ENCODE assay signal across 8 mouse cellular contexts in genomic region chr11:80142872-80143271, GRCm38 (mm10). TPM values are rescaled to one million over a fixed set of nuclear protein-coding genes. Genes with fewer than 3 reads are reported as not detected.
DNase-seq lines count a peak whose midpoint lies in the region; ATAC-seq and TF ChIP-seq lines count a peak whose summit lies in the region.
"Had no signal": no experiment of that assay in that cellular context is flagged by ENCODE, and none has a peak within 500 bp of the region (broad histone marks: within the 10 kb centered on the region; RNA-seq: fewer than 3 reads in every experiment).

No protein-coding gene starts in this region.

- peaks cover 22% of the 10 kb centered on the region for H3K36me3 ChIP-seq in megakaryocyte, embryonic 14.5 days (replicated peaks; ENCODE audit: low read length)
- no peaks in the 10 kb centered on the region for H3K36me3 ChIP-seq in forebrain, embryonic 15.5 days
- H3K36me3 ChIP-seq in liver, embryonic 13.5 days = peaks cover 26% of the 10 kb centered on the region
- no peaks in the 10 kb centered on the region for H3K36me3 ChIP-seq in stomach, postnatal 0 days (ENCODE audit: control insufficient read depth, insufficient read depth, low read length)

- peak overlapping the region; percentile 74 for H3K4me2 ChIP-seq in forebrain, embryonic 15.5 days (replicated peaks)
- peak overlapping the region; percentile 87 for H3K4me2 ChIP-seq in liver, embryonic 13.5 days
- H3K4me2 ChIP-seq in stomach, postnatal 0 days (replicated peaks; ENCODE audit: low read depth) = peak overlapping the region; percentile 83

- WGBS in forebrain, embryonic 15.5 days = 50% methylated on average over 8 of the region's 8 CpGs
- WGBS in liver, embryonic 13.5 days (ENCODE audit: insufficient replicate concordance) = 51% methylated on average over 8 of the region's 8 CpGs
- WGBS in stomach, postnatal 0 days = 44% methylated on average over 8 of the region's 8 CpGs

- peaks cover 66% of the 10 kb centered on the region for H3K4me1 ChIP-seq in megakaryocyte, embryonic 14.5 days
- H3K4me1 ChIP-seq in forebrain, embryonic 15.5 days = peaks cover 23% of the 10 kb centered on the region
- peaks cover 52% of the 10 kb centered on the region for H3K4me1 ChIP-seq in liver, embryonic 13.5 days (replicated peaks)
- H3K4me1 ChIP-seq in stomach, postnatal 0 days (replicated peaks; ENCODE audit: control insufficient read depth, insufficient read depth) = no peaks in the 10 kb centered on the region

- no peaks in the 10 kb centered on the region for H3K27me3 ChIP-seq in megakaryocyte, embryonic 14.5 days (replicated peaks)
- no peaks in the 10 kb centered on the region for H3K27me3 ChIP-seq in forebrain, embryonic 15.5 days
- no peaks in the 10 kb centered on the region for H3K27me3 ChIP-seq in liver, embryonic 13.5 days
- H3K27me3 ChIP-seq in stomach, postnatal 0 days (ENCODE audit: control insufficient read depth, insufficient read depth, low read length) = no peaks in the 10 kb centered on the region

- H3K4me3 ChIP-seq in megakaryocyte, embryonic 14.5 days (replicated peaks) = peak overlapping the region; percentile 94
- peak overlapping the region; percentile 72 for H3K4me3 ChIP-seq in forebrain, embryonic 15.5 days
- peak overlapping the region; percentile 73 for H3K4me3 ChIP-seq in liver, embryonic 13.5 days (replicated peaks)
- H3K4me3 ChIP-seq in stomach, postnatal 0 days (ENCODE audit: low read depth, low read length) = no peak overlapping the region

- peak overlapping the region; percentile 82; the same call in 1 of the 2 replicates for H3K9ac ChIP-seq in forebrain, embryonic 15.5 days (replicated peaks)
- peak overlapping the region; percentile 81 for H3K9ac ChIP-seq in liver, embryonic 13.5 days
- H3K9ac ChIP-seq in stomach, postnatal 0 days (ENCODE audit: low read length) = no peak overlapping the region

- H3K9me3 ChIP-seq in megakaryocyte, embryonic 14.5 days = no peaks in the 10 kb centered on the region
- H3K9me3 ChIP-seq in forebrain, embryonic 15.5 days = no peaks in the 10 kb centered on the region
- no peaks in the 10 kb centered on the region for H3K9me3 ChIP-seq in liver, embryonic 13.5 days (replicated peaks)
- H3K9me3 ChIP-seq in stomach, postnatal 0 days (ENCODE audit: control insufficient read depth, low read length) = no peaks in the 10 kb centered on the region

- no peak overlapping the region for H3K27ac ChIP-seq in forebrain, embryonic 15.5 days (replicated peaks)
- H3K27ac ChIP-seq in liver, embryonic 13.5 days = no peak overlapping the region
- H3K27ac ChIP-seq in stomach, postnatal 0 days (replicated peaks) = no peak overlapping the region

- no peak for ATAC-seq in megakaryocyte, adult 5-6 weeks (ENCODE audit: poor library complexity, severe bottlenecking)
- no peak for ATAC-seq in forebrain, embryonic 15.5 days (replicated peaks)
- ATAC-seq in liver, embryonic 13.5 days (ENCODE audit: low read depth) = no peak
- peak; percentile 32; the same call in 1 of the 2 replicates for ATAC-seq in stomach, postnatal 0 days (ENCODE audit: low FRiP score, low TSS enrichment)
- ATAC-seq in cerebellum, adult (ENCODE audit: insufficient number of reproducible peaks, low FRiP score, low TSS enrichment) = no peak

- no peak for DNase-seq in liver, embryonic 13.5 days
- peak; percentile 64 for DNase-seq in stomach, postnatal 0 days (ENCODE audit: low spot score)
- no peak for DNase-seq in layer of hippocampus, adult 9-10 months (ENCODE audit: low spot score)
- DNase-seq: left cerebral cortex, postnatal 4 days had no signal

- no peak for TF ChIP-seq CTCF in stomach, postnatal 0 days (IDR thresholded peaks at IDR 0.05; ENCODE audit: low read depth)

- TF ChIP-seq EP300 in stomach, postnatal 0 days (optimal IDR thresholded peaks at IDR 0.05) = no peak

RNA-seq across cellular contexts. Expression of gene Tefm, which starts 0.9 kb away (rescaled TPM):
- 0.44 TPM in 1 of 2 replicates, not detected in the other for polyA plus RNA-seq in megakaryocyte, embryonic 14.5 days (2012; ENCODE audit: insufficient read depth, low replicate concordance)
- 9.7 and 11.4 TPM in 2 replicates for total RNA-seq in megakaryocyte, adult 5-6 weeks (2015)
- 10.4 and 11.4 TPM in 2 replicates for total RNA-seq in megakaryocyte, adult 5-6 weeks (2017)
- polyA plus RNA-seq in forebrain, embryonic 15.5 days (2015; fragmentation: Nextera tagmentation; extraction: Ambion mirVana) = 28.2 and 30.7 TPM in 2 replicates
- polyA plus RNA-seq in liver, embryonic 13.5 days (2015; fragmentation: Nextera tagmentation; extraction: Ambion mirVana) = 17.7 and 20.5 TPM in 2 replicates
- 18.6 and 20.5 TPM in 2 replicates for polyA plus RNA-seq in stomach, postnatal 0 days (2015; fragmentation: Nextera tagmentation; extraction: Ambion mirVana)

RNA-seq across cellular contexts. Expression of gene Adap2, which starts 11.0 kb away (rescaled TPM):
- polyA plus RNA-seq in megakaryocyte, embryonic 14.5 days (2012; ENCODE audit: insufficient read depth, low replicate concordance) = 4.2 TPM in 1 of 2 replicates, not detected in the other
- 2.7 and 3.7 TPM in 2 replicates for total RNA-seq in megakaryocyte, adult 5-6 weeks (2015)
- total RNA-seq in megakaryocyte, adult 5-6 weeks (2017) = 4.2 and 5.8 TPM in 2 replicates
- polyA plus RNA-seq in forebrain, embryonic 15.5 days (2015; fragmentation: Nextera tagmentation; extraction: Ambion mirVana) = 2.7 and 3.3 TPM in 2 replicates
- polyA plus RNA-seq in liver, embryonic 13.5 days (2015; fragmentation: Nextera tagmentation; extraction: Ambion mirVana) = 3.7 and 4.0 TPM in 2 replicates
- 3.6 and 5.4 TPM in 2 replicates for polyA plus RNA-seq in stomach, postnatal 0 days (2015; fragmentation: Nextera tagmentation; extraction: Ambion mirVana)

RNA-seq across cellular contexts. Expression of gene Rnf135, which starts 40.8 kb away (rescaled TPM):
- polyA plus RNA-seq in megakaryocyte, embryonic 14.5 days (2012; ENCODE audit: insufficient read depth, low replicate concordance) = 2.6 and 3.6 TPM in 2 replicates
- 4.8 and 9.1 TPM in 2 replicates for total RNA-seq in megakaryocyte, adult 5-6 weeks (2015)
- 4.4 and 4.7 TPM in 2 replicates for total RNA-seq in megakaryocyte, adult 5-6 weeks (2017)
- polyA plus RNA-seq in forebrain, embryonic 15.5 days (2015; fragmentation: Nextera tagmentation; extraction: Ambion mirVana) = 3.0 and 3.3 TPM in 2 replicates
- 4.3 and 5.3 TPM in 2 replicates for polyA plus RNA-seq in liver, embryonic 13.5 days (2015; fragmentation: Nextera tagmentation; extraction: Ambion mirVana)
- 7.5 and 8.8 TPM in 2 replicates for polyA plus RNA-seq in stomach, postnatal 0 days (2015; fragmentation: Nextera tagmentation; extraction: Ambion mirVana)

RNA-seq across cellular contexts. Expression of gene Atad5, which starts 53.7 kb away (rescaled TPM):
- polyA plus RNA-seq in megakaryocyte, embryonic 14.5 days (2012; ENCODE audit: insufficient read depth, low replicate concordance) = 0.47 TPM in 1 of 2 replicates, not detected in the other
- 22.8 and 23.3 TPM in 2 replicates for total RNA-seq in megakaryocyte, adult 5-6 weeks (2015)
- total RNA-seq in megakaryocyte, adult 5-6 weeks (2017) = 18.0 and 27.4 TPM in 2 replicates
- 8.7 and 9.2 TPM in 2 replicates for polyA plus RNA-seq in forebrain, embryonic 15.5 days (2015; fragmentation: Nextera tagmentation; extraction: Ambion mirVana)
- polyA plus RNA-seq in liver, embryonic 13.5 days (2015; fragmentation: Nextera tagmentation; extraction: Ambion mirVana) = 10.7 and 12.9 TPM in 2 replicates
- polyA plus RNA-seq in stomach, postnatal 0 days (2015; fragmentation: Nextera tagmentation; extraction: Ambion mirVana) = 1.6 and 2.2 TPM in 2 replicates
